Mouse (Mus musculus): Measurements from ENCODE around the gene Antxr1.

Gene Antxr1

DNA sequence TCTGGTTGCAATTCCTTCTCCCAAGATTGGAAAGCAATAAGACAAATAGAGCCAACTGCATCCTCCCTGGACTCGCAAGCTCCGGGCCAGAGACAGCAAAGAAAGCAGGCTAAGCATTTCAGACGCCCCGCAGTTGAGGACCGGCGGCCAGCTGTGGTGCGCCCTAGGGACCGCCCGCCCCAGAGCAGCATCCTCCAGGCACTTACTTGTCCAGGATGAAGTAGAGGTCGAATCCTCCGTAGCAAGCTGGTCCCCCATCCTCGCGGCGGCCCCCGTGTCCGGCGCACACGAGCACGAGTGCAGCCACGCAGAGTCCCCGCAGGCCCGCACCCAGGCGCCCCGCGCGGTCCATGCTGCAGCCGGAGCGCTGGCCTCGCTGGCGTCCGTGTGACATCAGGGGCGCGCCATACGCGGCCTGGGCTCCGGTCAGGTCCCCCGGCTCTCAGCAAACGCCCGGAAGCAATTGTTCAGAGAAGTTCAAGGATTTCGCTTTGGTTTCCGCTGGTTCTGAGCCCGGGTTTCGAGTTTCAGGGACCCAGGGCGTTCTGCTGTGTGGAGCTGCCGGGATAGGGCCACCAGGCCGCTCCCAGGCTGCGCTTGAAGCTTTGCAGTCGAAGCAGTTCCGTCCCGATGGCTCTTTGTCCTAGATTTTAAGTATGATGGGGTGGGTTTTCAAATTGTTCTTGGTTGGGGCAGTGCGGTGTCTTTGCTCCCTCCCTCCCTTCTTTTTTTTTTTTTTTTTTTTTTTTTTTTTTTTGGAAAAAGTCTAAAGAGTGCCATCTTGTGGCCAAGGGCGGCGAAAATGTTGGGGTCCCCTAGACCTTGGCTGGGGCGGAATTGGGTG is at the start of gene Antxr1:
Gene Antxr1 (minus strand): TSS at position 731 of the 844 bp plus-strand sequence.
- DNase-seq (ENCODE audit: low spot score): no peak

DNA sequence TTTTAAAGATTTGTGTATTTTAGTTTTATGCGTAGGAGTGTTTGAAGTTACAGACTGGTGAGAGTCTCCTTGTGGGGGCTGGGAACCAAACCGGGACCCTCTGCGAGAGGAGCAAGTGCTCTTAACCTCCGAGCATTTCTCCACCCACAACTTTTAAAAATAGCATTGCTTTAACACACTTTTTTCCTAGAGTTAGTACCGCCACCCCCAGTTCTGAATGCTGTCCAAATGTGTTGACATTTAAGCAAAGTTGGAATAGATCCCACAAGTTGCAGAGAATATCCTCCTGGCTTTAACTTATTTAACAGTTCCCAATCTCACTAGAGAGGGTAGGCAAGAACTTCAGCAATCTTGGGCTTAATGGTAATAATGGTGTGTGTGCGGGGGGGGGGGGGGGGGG is 49.1 kb upstream of the Antxr1 start:
- no peak for DNase-seq (ENCODE audit: low spot score)

GRCm38 (mm10) chr6:87383926-87384691 is 48.5 kb upstream of the Antxr1 start:
- no peak for DNase-seq (ENCODE audit: low spot score)

GRCm38 (mm10) chr6:87373057-87373456 is 37.4 kb upstream of the Antxr1 start, which contains the start of gene Gkn2:
TSS of gene Gkn2 (plus strand) at chr6:87373357.
- no peak for DNase-seq (ENCODE audit: low spot score)

DNA sequence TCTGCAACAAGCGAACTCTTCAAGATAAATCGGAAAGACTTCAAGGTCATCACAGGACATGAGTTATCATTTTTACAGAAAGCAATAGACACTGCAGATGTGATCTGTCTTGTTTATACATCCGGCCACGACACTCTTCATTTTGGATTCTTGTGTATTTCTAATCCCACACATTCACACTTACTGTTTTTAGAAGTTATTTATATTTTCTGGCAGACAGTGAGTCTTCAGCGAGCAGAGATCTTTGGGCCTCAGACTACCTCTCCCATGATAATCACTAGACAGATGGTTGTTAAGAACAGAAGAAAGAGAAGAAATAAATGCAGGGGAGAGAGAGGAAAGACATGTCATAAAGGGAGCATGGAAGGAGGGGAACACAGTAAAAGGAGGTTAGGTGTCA is 33.6 kb upstream of the Antxr1 start:
- DNase-seq (ENCODE audit: low spot score): no peak

DNA sequence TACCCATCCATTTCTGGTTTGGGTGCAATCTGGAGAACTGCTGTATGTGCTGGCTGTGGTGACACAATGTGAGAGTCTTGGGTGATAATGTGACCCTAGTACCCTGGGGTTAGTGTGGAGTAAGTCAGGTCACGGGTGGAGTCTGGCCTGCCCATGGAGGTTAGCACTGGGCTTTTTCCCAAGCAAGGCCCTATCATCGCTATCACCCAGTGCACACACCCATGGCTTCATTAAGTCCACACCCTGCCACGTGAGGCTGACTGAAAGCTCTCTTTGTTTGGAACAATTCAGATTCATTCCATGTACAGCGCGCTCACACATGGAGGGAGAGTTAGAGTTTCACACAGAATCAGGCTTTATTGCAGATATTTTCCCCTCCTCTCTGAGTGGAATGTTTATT is 18.8 kb upstream of the Antxr1 start:
- DNase-seq (ENCODE audit: low spot score): no peak

DNA sequence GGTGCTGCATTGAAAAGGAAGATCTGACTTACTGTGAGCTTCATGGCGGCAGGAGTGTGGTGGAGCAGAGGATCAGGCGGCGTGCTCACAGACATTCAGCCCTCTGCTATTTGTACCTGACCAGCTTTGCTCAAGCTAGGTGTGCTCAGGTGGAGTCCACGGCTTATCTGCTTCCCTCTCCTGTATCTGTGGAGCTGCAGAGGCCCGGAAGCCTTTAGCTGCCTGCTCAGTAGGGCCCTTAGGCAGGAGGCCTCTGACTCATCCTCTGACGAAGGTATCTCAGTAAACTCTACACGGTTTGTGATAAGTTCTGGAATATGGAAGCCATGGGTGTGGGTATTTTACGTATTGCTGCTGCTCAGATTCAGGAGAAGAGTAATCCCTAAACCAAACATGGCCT is 15.2 kb upstream of the Antxr1 start, which contains the start of gene Gkn1:
Gene Gkn1 (minus strand): TSS at position 114 of the 400 bp plus-strand sequence.
- DNase-seq (ENCODE audit: low spot score): no peak

DNA sequence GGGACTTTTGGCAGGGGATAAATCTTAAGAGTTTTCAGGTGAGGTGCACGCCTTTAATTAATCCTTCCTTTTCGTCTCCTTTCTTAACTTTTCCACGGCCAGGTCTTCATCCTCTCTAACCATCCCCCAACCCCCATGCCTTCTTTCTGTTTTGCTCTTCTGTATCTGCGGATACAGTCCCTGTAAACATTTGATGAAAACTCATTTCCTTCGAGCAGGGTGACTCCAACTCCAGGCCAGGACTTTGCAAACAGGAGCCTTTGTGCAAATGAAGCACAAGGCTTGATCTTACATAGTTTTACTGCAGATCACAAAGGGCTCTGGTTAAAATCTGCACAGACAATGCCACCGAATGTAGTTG is 294 bp upstream of the Antxr1 start:
- DNase-seq (ENCODE audit: low spot score): no peak

DNA sequence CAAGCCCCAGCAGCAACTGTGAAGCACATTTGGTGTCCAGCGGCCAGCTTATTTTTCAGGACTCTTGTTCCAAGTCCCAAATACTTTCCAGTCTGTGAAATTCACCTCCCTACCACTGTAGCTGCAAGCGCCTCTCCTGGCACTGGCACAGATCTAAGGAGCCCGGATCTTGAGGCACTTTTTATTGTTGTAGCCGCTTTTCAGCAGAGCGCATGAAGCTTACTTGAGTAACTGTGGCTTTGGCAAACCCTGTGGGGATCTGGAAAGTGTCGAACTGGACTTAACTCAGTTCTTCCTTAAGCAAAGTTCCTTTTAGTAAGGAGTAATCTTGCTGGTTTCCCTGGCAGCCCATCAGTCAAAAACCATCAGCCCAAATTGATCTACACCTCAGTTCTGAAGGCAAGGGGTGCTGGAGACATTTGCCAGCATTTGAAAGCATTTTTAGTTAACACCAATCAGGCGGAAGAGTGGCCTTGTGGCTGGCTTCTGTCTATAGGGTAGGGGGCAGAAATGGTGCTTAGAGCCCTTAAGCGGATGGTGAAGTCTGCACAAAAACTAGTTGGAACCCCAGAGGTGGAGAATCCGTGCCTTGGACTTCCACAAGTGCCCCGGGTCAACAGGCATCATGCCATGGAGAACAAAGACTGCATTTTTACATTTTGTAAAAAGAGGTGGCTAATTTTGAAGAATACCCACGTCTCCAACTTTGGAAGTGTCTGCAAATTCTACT is 1.1 kb downstream of the Antxr1 start:
- no peak for DNase-seq (ENCODE audit: low spot score)

DNA sequence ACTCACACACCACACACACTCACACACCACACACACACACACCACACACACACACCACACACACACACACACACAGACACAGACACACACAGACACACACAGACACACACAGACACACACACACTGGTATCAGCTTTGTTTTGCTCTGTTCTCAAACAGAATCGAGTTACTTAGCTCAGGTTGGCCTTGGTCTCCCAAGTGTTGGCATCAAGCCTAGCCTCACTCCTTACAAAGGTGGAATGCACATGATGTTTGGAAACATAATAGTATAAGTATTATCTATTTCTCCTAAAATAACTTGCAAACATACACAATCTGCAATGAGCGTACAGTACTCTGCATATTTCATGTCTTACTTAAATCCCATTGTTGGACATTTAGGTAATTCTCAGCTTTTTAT is 3.2 kb downstream of the Antxr1 start:
- DNase-seq (ENCODE audit: low spot score): no peak

DNA sequence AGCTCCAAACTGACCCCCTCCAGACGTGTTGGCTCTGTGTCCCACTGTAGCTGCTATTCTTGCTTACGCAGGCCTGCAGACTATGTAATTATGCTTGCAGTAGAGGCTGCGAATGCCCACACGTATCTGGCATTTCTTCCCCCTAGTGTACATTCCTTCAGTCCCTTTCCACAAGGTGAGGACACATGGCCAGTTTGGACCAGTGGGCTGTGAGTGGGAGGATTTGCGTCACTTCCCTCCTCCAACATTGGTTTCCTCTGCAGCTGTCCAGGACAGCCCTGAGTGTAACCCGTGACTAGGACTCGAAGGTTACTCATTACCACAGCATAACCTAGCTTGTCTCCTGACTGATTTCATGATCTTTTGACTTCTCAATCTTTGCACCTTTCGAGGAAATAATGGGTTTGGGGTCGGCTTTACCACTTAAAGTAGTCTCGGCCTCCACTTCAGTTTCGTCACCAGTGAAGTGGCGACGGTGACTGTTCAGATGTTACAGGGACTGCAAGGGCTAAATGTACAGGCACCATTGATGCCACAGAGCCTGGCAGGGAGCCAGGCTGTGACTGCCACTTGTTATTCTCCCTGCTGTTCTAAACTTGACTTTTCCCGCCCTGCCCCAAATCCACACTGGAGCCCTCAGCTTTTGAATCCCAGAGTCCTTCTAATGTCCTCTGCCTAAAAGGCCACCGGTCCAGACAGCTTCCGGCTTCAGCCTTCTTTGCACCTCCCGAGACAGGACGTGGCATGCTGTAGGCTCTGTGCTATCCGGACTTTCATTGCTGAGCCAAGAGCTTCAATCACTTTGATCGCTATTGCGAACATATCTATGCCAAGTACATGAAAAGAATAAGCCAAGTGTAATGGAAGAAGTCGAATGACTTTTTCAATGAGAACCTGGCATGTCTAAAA is 7.1 kb downstream of the Antxr1 start:
- DNase-seq (ENCODE audit: low spot score): no peak

GRCm38 (mm10) chr6:87326932-87327331 is 8.7 kb downstream of the Antxr1 start:
- no peak for DNase-seq (ENCODE audit: low spot score)

GRCm38 (mm10) chr6:87323381-87323780 is 12.2 kb downstream of the Antxr1 start:
- DNase-seq (ENCODE audit: low spot score): no peak

- DNase-seq (ENCODE audit: low spot score): no peak
Observed at GRCm38 (mm10) chr6:87318651-87319050, 17.0 kb downstream of the Antxr1 start.

GRCm38 (mm10) chr6:87316966-87317365 is 18.7 kb downstream of the Antxr1 start:
- DNase-seq (ENCODE audit: low spot score): no peak

DNA sequence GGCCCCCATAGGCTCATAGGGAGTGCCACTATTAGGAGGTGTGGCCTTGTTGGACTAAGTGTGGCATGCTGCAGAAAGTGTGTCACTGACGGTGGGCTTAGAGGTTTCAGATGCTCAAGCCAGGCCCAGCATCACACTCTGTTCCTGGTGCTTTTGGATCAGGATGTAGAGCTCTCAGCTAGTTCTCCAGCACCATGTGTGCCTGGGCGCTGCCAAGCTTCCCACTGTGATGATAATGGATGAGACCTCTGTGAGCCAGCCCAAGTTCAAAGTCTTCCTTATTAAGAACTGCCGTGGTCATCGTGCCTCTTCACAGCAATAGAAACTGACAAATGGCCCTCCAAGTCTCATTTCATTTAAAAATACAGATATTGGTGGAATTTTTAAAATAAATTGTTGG is 22.9 kb downstream of the Antxr1 start:
- no peak for DNase-seq (ENCODE audit: low spot score)

GRCm38 (mm10) chr6:87304486-87304885 is 31.1 kb downstream of the Antxr1 start:
- no peak for DNase-seq (ENCODE audit: low spot score)

GRCm38 (mm10) chr6:87302746-87303145 is 32.9 kb downstream of the Antxr1 start:
- no peak for DNase-seq (ENCODE audit: low spot score)

DNA sequence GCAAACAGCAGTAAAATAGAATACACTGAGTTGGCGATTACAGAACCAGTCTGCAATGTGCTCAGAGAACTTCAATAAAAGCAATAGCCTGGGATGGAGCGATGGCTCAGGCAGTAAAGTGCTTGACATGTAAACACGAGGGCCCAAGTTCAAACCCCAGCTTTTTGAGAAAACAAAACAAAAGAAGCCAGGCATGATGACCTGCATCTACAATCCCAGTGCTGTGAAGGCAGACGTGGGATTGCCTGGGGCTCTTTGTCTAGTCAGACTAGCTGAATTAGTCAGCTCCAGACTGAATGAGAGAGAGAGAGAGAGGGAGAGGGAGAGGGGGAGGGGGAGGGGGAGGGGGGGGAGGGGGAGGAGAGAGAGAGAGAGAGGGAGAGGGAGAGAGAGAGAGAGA is 33.6 kb downstream of the Antxr1 start:
- no peak for DNase-seq (ENCODE audit: low spot score)

DNA sequence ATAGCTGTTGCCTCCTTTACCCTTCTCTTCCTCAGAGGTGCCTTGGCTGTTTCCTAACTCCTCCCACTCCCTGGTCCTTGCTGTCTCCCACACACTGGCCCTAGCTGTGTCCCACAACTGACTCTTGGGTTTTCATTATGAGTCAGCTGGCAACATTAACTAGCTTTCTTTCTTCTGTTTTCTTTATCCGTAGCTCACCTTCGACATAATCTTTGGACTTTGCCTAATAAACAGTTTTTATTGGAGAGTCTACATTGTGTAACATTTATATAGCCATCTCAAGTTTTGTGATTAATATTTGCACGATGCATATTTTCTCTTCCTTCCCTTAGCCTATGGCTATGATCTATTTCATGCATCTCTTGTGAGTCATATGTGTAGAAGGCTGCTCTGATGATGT is 40.7 kb downstream of the Antxr1 start:
- no peak for DNase-seq (ENCODE audit: low spot score)

All from urinary bladder, postnatal 10 days (tissue).